Mouse (Mus musculus) adrenal gland, postnatal 4 days (tissue): ENCODE measurements around the gene Fam234b. TPM values are rescaled to one million over a fixed set of nuclear protein-coding genes. Genes with fewer than 3 reads are reported as not detected.

Source experiments
- DNase-seq, 2 experiments: peaks; one replicate each; pipeline ENCODE4 v3.0.0; 2021 to 2022; ENCODE audit warnings: low spot score in 2 of 2, mixed read lengths in 2 of 2
- total RNA-seq, 2 experiments: library from RNA; stranded (reverse); gene quantifications; 2 replicates each; pipeline ENCODE4 v1.2.3; 2021

Gene Fam234b
- total RNA-seq, 2 experiments from 2014 or later = 40.8 to 44.7 TPM

DNA sequence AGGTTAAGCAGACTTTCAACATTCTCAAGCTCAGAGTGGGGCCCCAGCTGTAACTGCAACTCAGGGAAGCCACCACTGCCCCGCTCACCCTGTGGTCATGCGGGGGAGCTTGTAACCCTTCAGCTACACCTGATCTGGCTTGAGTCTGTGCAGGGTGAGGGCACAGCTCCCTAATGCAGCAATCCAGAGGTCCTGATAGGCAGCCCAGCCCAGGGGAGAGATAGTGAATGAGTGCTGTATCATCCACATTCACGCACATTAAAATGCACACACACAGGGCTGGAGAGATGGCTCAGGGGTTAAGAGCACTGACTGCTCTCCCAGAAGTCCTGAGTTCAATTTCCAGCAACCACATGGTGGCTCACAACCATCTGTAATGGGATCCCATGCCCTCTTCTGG is 19.2 kb upstream of the Fam234b start:
- no peak for DNase-seq

- DNase-seq = no peak
Observed at GRCm38 (mm10) chr6:135182925-135183324, 14.9 kb upstream of the Fam234b start.

GRCm38 (mm10) chr6:135183961-135184360 is 13.8 kb upstream of the Fam234b start:
- DNase-seq = no peak

DNA sequence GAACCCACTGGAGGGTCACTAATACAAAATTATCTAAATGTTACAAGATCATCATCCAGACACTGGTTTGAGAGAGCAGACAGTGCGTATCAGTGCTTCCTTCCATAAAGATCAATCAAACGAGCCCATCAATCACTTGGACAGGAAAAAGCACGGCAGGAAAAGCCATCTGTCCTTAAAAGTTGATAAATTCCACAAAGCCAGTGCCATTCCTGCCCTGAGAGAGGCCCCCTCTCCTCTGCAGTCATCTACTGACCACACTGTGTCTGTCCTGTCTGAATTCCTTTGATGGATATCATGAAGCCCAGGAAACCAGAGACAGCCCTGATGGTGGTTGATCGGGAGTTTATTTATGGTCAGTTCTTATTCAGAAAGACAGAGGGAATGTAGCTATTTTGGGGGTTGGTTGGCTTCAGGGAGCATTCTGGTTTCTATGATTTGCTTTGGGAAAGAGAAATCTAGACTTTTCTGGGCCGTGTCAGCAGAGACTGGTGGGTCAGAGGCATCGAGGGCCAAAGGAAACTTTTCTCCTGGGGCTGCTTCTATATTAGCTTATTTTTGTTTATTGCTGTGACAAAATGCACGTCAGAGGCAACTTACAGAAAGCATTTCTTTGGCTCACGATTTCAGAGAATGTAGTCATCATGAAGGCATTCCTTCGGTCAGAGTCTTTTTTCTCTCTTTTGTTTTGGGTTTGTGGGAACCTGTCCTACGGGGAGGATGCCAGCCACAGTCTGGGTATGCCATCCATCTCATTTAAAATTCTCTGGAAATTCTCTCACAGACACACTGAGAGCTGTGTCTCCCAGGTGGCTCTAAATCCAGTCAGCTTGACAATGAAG is 10.5 kb upstream of the Fam234b start:
- DNase-seq = no peak

DNA sequence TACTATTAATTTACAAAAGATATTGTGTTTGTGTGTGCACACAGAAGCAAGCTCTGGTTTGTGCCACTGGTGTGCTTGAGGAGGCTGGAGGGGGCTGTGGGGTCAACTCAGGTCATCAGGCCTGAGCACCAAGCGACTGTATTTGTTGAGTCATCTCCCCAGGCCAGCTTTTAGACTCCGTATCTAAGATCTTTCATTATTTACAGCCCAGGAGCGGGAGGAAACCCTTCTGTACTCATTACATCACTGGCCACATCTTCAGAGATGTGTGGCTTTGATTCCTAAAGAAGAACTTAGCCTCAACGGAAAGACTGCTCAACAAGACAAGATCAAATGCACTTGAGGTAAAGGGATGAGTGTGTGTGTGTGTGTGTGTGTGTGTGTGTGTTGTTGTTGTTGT is 9.1 kb upstream of the Fam234b start:
- no peak for DNase-seq

DNA sequence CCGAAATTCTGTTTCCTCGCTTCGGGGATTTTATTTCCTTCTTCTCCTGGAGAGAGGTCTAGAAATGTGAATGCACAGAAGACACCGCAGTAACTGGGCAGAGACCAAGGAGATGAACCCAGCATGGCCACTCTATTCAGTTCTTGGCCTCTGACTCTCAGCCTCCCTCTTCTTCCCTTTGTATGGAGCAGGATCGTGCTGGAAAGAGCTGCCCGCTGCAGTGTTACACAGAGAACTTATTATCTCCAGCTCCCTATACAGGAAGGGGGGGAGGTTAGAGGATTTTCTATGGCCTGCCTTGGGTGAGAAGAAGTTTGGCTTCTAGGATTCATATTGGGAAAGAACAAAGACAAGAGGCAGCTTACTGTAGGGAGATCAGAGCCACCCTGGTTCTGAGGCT is 7.7 kb upstream of the Fam234b start:
- no peak for DNase-seq

GRCm38 (mm10) chr6:135191906-135192305 is 5.9 kb upstream of the Fam234b start:
- no peak for DNase-seq

DNA sequence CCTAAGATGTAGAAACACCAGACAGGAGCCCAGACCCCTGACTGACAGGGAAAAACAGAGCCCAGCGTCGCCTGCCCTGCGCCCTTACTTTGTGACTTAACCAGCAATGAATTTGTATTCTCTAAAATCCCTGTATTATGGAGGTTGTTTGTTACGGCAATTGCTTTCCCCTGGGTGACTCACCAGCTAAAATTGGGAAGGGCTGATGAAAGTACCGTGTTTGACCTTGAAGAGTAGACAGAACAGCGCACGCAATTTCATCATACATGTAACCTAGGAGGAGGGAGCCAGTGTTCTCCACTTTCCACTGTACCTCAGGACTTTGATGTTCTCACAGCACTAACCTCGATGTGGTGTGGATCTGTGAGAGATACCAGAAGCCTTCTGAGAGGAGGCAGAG is 4.8 kb upstream of the Fam234b start:
- no peak for DNase-seq

- DNase-seq = no peak
Observed at GRCm38 (mm10) chr6:135193733-135194132, 4.0 kb upstream of the Fam234b start.

DNA sequence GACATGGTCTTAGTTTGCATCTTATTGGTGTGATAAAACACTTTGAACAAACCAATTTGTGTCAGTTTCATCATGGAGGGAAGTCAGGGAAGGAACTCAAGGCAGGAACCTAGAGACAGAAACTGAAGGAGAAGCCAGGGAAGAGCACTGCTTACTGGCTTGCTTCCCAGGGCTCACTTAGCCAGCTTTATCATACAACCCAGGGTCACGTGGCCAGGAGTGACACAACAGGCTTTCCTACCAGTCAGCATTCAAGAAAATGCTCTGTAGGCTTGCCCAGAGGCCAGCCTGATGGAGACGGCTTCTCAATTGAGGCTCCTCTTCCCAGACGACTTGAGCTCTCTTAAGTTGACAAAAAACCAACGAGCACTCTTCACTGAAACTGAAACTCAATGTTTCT is 2.9 kb upstream of the Fam234b start:
- no peak for DNase-seq

DNA sequence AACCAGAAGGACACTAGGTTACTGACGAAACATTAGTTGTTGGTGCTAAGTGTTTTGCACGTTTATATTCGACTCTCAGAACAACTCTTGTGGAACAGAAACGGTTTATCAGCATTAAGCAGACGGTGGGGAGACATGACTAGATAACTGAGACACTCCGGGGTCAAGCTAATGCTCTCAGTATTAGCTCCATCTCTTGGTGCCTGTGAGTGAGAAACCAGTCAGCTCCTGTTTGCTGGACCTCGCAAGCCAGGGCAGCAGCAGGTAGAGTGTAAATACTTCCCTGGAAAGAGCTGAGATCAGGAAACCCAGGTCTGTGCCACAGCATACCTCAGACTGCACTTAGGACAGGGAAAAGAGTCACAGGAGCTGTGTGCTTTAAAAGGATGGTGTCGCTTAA is 1.1 kb upstream of the Fam234b start:
- DNase-seq = no peak

- DNase-seq = no peak
Observed at GRCm38 (mm10) chr6:135197446-135197845, 331 bp upstream of the Fam234b start.

DNA sequence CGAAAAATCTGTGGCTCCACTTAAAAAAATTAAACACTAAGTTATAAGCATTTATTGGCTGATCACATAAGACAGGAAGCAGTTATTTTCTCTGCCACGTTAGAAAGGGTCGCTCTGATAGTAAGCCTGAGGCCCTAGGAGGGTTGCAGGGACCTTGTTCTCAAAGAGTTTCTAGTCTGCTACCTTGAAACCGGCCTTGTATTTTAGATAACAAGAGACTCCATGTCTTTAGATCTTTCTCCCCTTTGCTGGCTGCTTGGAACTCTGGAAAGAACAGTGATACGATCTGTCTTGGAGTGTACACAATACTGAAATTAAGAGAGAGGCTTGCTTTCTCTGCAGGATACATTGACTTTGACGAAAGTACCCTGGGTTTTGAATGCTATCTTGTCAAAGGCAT is 949 bp downstream of the Fam234b start:
- DNase-seq = no peak

DNA sequence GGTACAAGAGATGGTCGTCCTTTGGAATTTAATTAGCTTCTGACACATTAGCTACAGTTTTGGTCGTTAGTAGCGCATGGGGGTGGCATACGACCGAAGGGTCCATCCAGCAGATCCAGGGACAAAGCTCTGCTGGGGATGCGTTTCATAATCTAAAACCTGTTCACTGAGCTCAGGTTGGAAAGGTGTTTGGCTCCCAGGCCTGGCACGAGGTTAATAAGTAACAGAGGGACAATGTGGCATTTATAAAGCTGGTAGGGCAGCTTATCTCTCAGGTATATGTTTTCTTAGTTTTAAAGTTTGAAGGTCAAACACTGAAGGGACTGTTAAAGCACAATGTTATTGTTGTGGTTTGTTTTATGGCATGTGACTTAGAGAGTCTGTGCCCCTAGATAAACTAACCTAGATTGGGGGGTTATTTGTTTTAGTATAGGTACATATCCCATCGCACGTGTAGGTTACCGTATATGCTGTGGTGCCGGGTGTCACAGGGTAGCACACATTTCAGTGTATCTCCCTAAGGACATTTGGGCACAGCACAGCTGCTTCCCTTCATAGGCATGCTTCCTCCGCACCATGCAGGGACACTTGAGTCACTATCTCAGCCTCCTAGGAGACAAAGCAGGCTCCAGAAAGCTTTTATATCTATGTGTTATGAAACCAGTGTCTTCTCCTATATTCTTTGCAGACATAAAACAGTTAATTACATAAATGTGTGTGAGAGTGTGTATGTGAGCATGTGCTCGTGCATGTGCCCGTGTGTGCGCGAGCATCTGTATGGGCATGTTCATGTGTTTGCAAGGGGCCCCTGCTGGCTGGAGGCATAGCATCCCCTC is 2.6 kb downstream of the Fam234b start:
- DNase-seq = no peak

DNA sequence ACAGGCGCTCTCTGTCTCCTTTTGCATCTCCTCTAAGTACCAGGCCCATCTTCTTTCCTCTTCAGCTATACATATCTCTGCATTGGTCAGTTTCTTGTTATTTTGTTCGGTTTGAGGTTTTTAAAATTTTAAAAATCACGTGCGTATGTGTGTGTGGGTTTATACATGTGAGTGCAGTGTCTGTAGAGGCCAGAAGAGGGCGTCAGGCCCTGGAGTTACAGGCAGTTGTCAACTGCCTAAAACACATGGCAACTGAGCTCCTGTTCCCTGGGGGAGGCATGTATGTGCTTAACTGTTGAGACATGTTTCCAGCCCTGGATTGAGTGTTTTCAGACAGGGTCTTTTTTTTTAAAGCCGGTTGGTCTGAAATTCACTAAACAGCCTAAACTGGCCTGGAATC is 4.9 kb downstream of the Fam234b start:
- DNase-seq = no peak

DNA sequence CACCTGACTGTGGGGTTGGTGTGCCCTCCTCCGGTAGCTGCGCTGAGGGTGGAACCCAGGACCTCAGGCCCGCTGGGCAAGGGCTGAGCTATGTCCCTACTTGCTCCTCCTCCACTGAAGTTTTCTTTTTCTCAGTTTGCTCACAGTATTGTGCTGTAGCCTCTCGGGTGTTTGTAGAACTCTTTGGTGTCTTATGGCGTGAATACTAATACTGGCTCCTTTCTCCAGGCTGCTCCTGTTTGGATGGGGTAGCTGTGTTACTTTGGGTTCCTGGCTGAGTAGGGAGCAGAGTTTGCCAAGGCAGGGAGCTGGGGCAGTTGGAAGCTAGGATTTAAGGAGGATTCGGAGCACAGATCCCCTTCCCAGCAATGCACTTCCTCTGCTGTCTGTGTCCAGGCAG is 6.0 kb downstream of the Fam234b start:
- DNase-seq = no peak

GRCm38 (mm10) chr6:135204869-135205268 is 7.1 kb downstream of the Fam234b start:
- no peak for DNase-seq

DNA sequence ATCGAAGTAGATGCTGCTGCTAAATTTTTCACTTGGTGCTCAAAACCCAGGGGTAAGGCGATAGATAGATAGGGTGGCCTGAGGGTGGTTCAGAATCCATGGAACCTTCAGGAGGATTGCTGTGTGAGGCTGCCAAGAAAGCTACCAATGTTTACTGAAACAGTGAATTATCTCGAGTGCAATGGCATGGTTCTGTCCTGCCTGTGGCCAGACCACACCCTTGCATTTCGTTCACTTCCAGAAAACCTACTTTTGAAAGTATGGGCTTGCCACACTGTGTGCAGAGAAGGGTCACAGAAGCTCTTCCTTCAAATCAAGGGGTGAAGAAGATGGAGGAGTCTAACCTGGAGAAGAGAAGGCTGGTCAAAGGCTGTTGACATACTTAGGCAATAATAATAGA is 8.0 kb downstream of the Fam234b start:
- no peak for DNase-seq

GRCm38 (mm10) chr6:135206909-135207308 is 9.1 kb downstream of the Fam234b start:
- no peak for DNase-seq

DNA sequence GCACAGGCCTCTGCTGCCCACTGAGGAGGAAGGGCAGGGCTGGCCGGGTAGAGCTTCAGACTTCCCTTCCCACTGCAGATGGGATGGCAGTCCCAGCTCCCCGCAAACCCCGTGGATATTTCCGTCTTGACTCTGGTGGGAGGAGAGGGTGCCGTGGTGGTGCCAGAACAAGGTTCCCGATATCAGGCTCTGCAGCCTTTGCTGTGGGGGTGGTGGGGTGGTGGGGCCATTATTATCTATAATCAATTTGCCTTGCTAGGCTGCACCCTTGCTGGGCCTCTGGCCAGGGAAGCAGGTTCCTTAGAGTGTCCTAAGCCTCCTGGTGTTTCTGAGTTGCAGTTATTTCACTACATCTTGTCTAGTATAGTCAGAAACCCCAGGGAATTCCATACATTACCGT is 13.4 kb downstream of the Fam234b start:
- no peak for DNase-seq

DNA sequence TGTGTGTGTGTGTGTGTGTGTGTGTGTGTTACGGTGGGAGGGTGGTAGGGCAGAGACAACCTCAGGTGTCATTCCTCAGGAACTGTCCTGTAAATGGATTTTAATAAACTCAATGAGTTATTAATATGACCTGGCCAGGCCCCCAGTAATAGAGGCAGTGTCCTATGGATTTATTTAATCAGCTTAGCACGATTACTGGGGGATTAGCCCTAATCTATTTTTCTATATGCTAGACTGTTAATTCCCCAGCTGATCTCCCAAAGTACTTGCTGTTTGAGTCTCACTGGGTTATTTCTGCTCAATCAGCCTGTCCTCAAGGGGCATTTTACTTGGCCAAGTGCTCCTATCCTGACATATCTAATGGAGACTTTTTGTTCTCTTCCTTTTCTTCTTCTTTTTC is 14.9 kb downstream of the Fam234b start:
- no peak for DNase-seq

- no peak for DNase-seq
Observed at GRCm38 (mm10) chr6:135218330-135218729, 20.6 kb downstream of the Fam234b start.

DNA sequence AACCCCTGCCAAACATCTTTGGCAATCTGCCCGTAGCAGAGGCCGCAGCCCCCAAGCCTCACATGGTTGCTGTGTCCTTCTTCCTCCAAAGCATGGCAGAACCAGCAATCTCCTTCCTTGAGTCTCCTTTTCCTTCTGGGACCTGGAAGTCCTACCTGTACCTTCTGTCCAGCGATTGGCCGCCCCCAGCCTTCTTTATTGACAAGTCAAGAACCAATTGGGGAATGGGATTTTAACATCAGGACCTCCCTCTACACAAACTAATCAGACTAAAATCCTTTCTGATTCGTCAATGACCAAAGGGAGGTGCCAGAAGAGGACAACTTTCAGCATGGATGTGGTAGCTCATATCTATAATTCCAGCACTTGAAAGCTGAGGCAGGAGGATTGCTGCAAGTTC is 22.1 kb downstream of the Fam234b start:
- no peak for DNase-seq
